Mouse (Mus musculus): ENCODE measurements at regions not wholly inside any gene's neighbourhood (a gene's known extent, or its start where the extent isn't known, plus 50 kb on each side); places are given as distances from the start of the nearest gene placed in this dataset.

GRCm38 (mm10) chr1:61321513-61322145 is 317.0 kb upstream of the Pard3b start:
- no peak for DNase-seq (ENCODE audit: low read depth)

DNA sequence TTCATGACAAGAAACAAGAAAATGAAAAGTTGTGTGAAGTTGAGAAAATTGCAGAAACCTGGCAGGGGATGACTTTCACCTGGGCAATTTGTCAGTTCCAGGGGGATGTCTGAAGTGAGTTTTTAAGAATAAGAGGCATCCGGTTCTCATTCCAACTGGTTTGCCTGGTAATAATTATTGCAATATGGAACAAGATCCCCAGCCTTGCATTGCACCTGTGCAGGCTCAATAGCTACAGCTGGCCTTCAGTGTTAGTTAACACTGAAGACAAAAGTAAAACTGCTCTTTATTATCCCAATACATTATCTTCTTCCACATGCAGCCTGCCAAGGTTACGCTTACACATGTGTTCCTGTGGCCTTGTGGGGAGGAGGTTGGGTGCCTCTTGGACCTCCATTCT is 307.2 kb upstream of the Pard3b start:
- DNase-seq (ENCODE audit: low read depth), result no peak

- no peak for DNase-seq (ENCODE audit: low read depth)
Measured at GRCm38 (mm10) chr1:61331906-61332305, 306.7 kb upstream of the Pard3b start.

DNA sequence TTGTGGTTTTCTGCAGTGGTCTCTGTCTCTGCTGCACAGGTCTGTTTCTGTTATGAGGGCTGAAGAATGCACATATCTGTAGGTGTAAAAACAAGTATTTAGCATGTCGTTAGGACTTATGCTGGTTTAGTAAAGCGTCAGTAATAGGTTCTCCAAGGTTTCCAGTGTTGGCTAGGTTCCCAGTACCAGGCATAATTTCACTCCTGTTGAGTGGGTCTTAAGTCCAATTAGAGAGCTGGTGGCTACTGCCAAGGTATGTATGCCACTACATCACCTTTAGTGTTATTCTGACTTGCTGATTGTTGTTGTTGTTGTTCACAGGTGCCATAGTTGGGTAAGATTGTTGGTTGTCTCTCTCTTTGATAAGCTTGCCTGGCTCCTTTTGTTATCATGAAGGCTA is 302.3 kb upstream of the Pard3b start:
- DNase-seq (ENCODE audit: low read depth), result no peak

GRCm38 (mm10) chr1:61352921-61353320 is 285.7 kb upstream of the Pard3b start:
- no peak for DNase-seq (ENCODE audit: low read depth)

- DNase-seq (ENCODE audit: low read depth), result no peak
Measured at GRCm38 (mm10) chr1:61353481-61353880, 285.1 kb upstream of the Pard3b start.

GRCm38 (mm10) chr1:61355241-61355640 is 283.4 kb upstream of the Pard3b start:
- no peak for DNase-seq (ENCODE audit: low read depth)

GRCm38 (mm10) chr1:61359011-61359930 is 279.4 kb upstream of the Pard3b start:
- DNase-seq (ENCODE audit: low read depth), result no peak

DNA sequence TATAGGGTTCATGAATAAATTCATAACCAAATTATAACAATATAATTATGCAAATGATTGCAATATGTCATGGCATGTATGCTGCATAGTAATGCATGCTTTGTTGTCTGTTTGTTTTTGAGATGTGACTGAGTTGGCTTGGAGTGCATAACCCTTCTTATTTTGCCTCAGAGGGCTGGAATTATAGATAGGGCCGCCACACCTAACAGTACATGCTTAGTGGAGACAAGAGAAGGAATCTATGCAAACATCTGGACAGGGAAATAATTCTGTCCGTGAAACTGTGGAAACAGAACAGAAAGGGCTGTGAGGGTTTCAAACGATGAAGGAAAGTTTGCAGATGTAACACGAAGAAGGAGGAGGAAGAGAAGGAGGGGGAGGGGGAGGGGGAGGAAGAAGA is 266.0 kb upstream of the Pard3b start:
- DNase-seq (ENCODE audit: low read depth), result no peak

- no peak for DNase-seq (ENCODE audit: low read depth)
Measured at GRCm38 (mm10) chr1:61373661-61374491, 264.7 kb upstream of the Pard3b start.

- DNase-seq (ENCODE audit: low read depth), result peak; percentile 48
Measured at GRCm38 (mm10) chr1:61376417-61376816, 262.2 kb upstream of the Pard3b start.

- DNase-seq (ENCODE audit: low read depth), result peak; percentile 85
Measured at GRCm38 (mm10) chr1:61377070-61377469, 261.6 kb upstream of the Pard3b start.

- DNase-seq (ENCODE audit: low read depth), result no peak
Measured at GRCm38 (mm10) chr1:61378240-61378639, 260.4 kb upstream of the Pard3b start.

- DNase-seq (ENCODE audit: low read depth), result no peak
Measured at GRCm38 (mm10) chr1:61379771-61380517, 258.7 kb upstream of the Pard3b start.

DNA sequence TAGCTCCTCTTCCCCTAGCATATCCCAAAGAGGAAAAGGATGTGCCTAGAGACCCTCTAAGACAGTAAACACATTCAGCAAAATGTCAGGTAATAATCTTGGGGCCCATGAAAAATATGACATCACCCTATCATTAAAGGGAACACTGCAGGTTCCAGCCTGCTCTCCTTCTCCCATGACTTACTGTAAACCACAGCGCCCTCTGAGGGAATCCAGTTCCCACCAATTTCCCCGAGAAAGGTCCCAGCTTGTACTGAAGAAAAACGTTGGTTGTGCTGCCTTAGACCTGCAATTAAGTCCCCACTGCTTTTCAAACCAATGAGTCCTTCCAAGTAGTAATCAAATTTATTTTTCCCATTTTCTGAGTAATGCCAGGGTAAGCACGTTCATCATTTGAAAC is 251.0 kb upstream of the Pard3b start:
- DNase-seq (ENCODE audit: low read depth), result no peak

DNA sequence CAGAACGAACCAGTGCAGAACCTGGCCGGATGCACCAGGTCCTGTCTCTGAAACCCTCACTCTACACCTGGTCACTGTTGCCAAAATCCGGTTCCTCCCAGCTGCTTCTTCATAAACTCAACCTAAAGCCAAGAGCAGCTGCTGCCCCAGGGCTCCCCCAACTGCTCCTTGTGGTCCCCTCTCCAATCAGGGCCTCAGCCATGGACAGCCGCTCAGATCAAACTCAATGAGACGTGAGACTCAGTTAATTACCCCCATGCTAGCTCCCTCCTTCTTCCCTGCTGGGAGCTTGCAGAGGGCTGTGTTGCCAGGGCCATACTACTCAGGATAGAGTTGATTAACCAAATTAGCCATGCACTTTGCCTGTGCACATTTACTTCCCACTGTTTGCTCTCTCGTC is 240.8 kb upstream of the Pard3b start:
- no peak for DNase-seq (ENCODE audit: low read depth)

GRCm38 (mm10) chr1:61402339-61402738 is 236.3 kb upstream of the Pard3b start:
- DNase-seq (ENCODE audit: low read depth), result peak; percentile 52

- no peak for DNase-seq (ENCODE audit: low read depth)
Measured at GRCm38 (mm10) chr1:61407201-61407600, 231.4 kb upstream of the Pard3b start.

DNA sequence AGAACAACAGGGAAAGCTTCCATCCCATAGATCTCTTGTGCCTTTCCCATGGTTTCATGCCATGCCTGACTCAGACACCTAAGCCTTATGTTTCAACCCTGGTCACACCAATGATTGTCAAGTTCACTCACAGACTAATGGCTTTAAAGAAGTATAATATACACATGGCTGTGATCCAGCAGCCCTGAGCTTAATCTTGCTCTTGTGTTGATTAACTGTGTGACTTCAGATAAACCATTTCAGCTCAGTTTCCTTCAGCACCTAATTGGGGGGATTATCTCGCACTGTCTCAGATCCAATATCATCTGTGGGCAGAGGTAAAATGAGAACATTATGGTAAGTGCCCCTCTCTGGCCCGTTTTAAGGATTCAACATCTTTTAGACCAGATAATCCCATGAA is 223.9 kb upstream of the Pard3b start:
- DNase-seq (ENCODE audit: low read depth), result no peak

GRCm38 (mm10) chr1:61415426-61416195 is 223.0 kb upstream of the Pard3b start:
- DNase-seq (ENCODE audit: low read depth), result no peak

GRCm38 (mm10) chr1:61418396-61418795 is 220.2 kb upstream of the Pard3b start:
- DNase-seq (ENCODE audit: low read depth), result no peak

Measured in induced T-regulatory cell, adult 2 months (primary cell).